Mouse (Mus musculus) intestine, postnatal 0 days (tissue): Measurements from ENCODE around the gene Arl4a. TPM values are rescaled to one million over a fixed set of nuclear protein-coding genes. Genes with fewer than 3 reads are reported as not detected.

Experiments
- ATAC-seq: fragments of 200-750 bp; cut with Nextera tagmentation; 2 replicates; pipeline ENCODE4 v1.8.0; 2017; ENCODE audit warnings: mild to moderate bottlenecking, moderate TSS enrichment, moderate library complexity
- H3K27ac ChIP-seq: fragments of 300-500 bp; sonication (generic); 2 replicates; pipeline ENCODE4 v1.5.1; 2014; ENCODE audit warnings: mild to moderate bottlenecking, low read depth, low read length, moderate library complexity
- H3K27me3 ChIP-seq: fragments of 300-500 bp; sonication (generic); replicated peaks from 2 replicates; pipeline ENCODE4 v1.6.1; 2014; ENCODE audit warnings: low read length, mixed read lengths; ENCODE audit not compliant: control insufficient read depth, insufficient read depth
- H3K36me3 ChIP-seq: fragments of 300-500 bp; sonication (generic); 2 replicates; pipeline ENCODE4 v1.6.1; 2014; ENCODE audit warnings: mild to moderate bottlenecking, moderate library complexity; ENCODE audit not compliant: control insufficient read depth, insufficient read depth
- H3K4me1 ChIP-seq: fragments of 300-500 bp; sonication (generic); replicated peaks from 2 replicates; pipeline ENCODE4 v1.6.1; 2014; ENCODE audit warnings: antibody characterized with exemption, low read length, mixed read lengths; ENCODE audit not compliant: control insufficient read depth, insufficient read depth
- H3K4me2 ChIP-seq: fragments of 300-500 bp; sonication (generic); replicated peaks from 2 replicates; pipeline ENCODE4 v1.6.1; 2014; ENCODE audit warnings: low read depth, mild to moderate bottlenecking, moderate library complexity
- H3K4me3 ChIP-seq: fragments of 300-500 bp; sonication (generic); 2 replicates; pipeline ENCODE4 v1.5.1; 2014; ENCODE audit warnings: low read depth, low read length
- H3K9ac ChIP-seq: fragments of 300-500 bp; sonication (generic); 2 replicates; pipeline ENCODE4 v1.6.1; 2014; ENCODE audit warnings: mild to moderate bottlenecking, low read depth, low read length
- H3K9me3 ChIP-seq: fragments of 300-500 bp; sonication (generic); 2 replicates; pipeline ENCODE4 v1.6.1; 2016; ENCODE audit warnings: mixed run types; ENCODE audit not compliant: control insufficient read depth
- CTCF ChIP-seq: sonication (generic); IDR thresholded peaks from 2 replicates; pipeline ENCODE4 v1.5.1; 2016; ENCODE audit warnings: low read depth, mild to moderate bottlenecking, control low read depth, antibody characterized with exemption, moderate library complexity
- WGBS: fragments of 180-500 bp; shearing (Covaris S2); extraction: QIAGEN DNeasy Blood & Tissue Kit; methylation state at CpG from one replicate; pipeline ENCODE4 v1.1.7; 2014; 5-methylcytosine and 5-hydroxymethylcytosine counted together
- polyA plus RNA-seq: library from polyadenylated mRNA; unstranded; fragments of >200 nt; fragmentation: Nextera tagmentation; extraction: Ambion mirVana; gene quantifications from 2 replicates; pipeline ENCODE4 v1.2.1, GENCODE M21; 2015

Gene Arl4a
- polyA plus RNA-seq, 1 experiment from 2014 or later, result 115 TPM

GRCm38 (mm10) chr12:39989136-39989535, 48.7 kb downstream of the Arl4a start:
- Histone ChIP-seq H3K27me3 (no peaks in the 10 kb centered on the region), H3K36me3 (no peaks in the 10 kb centered on the region), H3K9me3 (no peaks in the 10 kb centered on the region), H3K9ac (no peak overlapping the region), H3K4me1 (no peaks in the 10 kb centered on the region), H3K4me2 (no peak overlapping the region), H3K27ac (no peak overlapping the region), H3K4me3 (no peak overlapping the region)
- no peak for TF ChIP-seq CTCF
- no peak for ATAC-seq
- WGBS, result 92% methylated on average over 4 of the region's 4 CpGs

GRCm38 (mm10) chr12:39987177-39987576, 50.6 kb downstream of the Arl4a start:
- ATAC-seq, result no peak
- Histone ChIP-seq H3K4me2 (no peak overlapping the region), H3K9me3 (no peaks in the 10 kb centered on the region), H3K27ac (no peak overlapping the region), H3K9ac (no peak overlapping the region), H3K4me1 (no peaks in the 10 kb centered on the region), H3K36me3 (no peaks in the 10 kb centered on the region), H3K4me3 (no peak overlapping the region), H3K27me3 (no peaks in the 10 kb centered on the region)
- no peak for TF ChIP-seq CTCF
- WGBS, result 96% methylated on average over 4 of the region's 4 CpGs

GRCm38 (mm10) chr12:39985639-39986038, 52.2 kb downstream of the Arl4a start:
- 96% methylated on average over 7 of the region's 7 CpGs for WGBS
- H3K4me1 ChIP-seq, result no peaks in the 10 kb centered on the region
- no peaks in the 10 kb centered on the region for H3K27me3 ChIP-seq
- H3K27ac ChIP-seq, result no peak overlapping the region
- no peaks in the 10 kb centered on the region for H3K36me3 ChIP-seq
- 0 out of 2 replicates have a peak, but pooled peaks have one; percentile 22 for ATAC-seq
- TF ChIP-seq CTCF, result peak; percentile 50
- no peak overlapping the region for H3K4me2 ChIP-seq
- H3K9ac ChIP-seq, result no peak overlapping the region
- H3K9me3 ChIP-seq, result no peaks in the 10 kb centered on the region
- H3K4me3 ChIP-seq, result no peak overlapping the region

- no peak for TF ChIP-seq CTCF
- H3K4me3 ChIP-seq, result no peak overlapping the region
- H3K27me3 ChIP-seq, result no peaks in the 10 kb centered on the region
- no peaks in the 10 kb centered on the region for H3K4me1 ChIP-seq
- H3K9ac ChIP-seq, result no peak overlapping the region
- no peak for ATAC-seq
- H3K36me3 ChIP-seq, result no peaks in the 10 kb centered on the region
- no peak overlapping the region for H3K4me2 ChIP-seq
- H3K27ac ChIP-seq, result no peak overlapping the region
- WGBS, result 75% methylated on average over 1 of the region's 1 CpGs
- no peaks in the 10 kb centered on the region for H3K9me3 ChIP-seq
These were observed 58.0 kb downstream of the Arl4a start for GRCm38 (mm10) chr12:39979792-39980191.

GRCm38 (mm10) chr12:39979066-39979465, 58.8 kb downstream of the Arl4a start:
- no peak overlapping the region for H3K9ac ChIP-seq
- 92% methylated on average over 5 of the region's 5 CpGs for WGBS
- no peaks in the 10 kb centered on the region for H3K36me3 ChIP-seq
- no peaks in the 10 kb centered on the region for H3K27me3 ChIP-seq
- no peak for TF ChIP-seq CTCF
- no peak overlapping the region for H3K27ac ChIP-seq
- no peaks in the 10 kb centered on the region for H3K9me3 ChIP-seq
- H3K4me2 ChIP-seq, result no peak overlapping the region
- no peaks in the 10 kb centered on the region for H3K4me1 ChIP-seq
- ATAC-seq, result no peak
- H3K4me3 ChIP-seq, result no peak overlapping the region

- WGBS, result 79% methylated on average over 8 of the region's 8 CpGs
These were observed 59.7 kb downstream of the Arl4a start for GRCm38 (mm10) chr12:39977996-39978590.

GRCm38 (mm10) chr12:39976426-39976825, 61.4 kb downstream of the Arl4a start:
- Histone ChIP-seq H3K9me3 (no peaks in the 10 kb centered on the region), H3K4me1 (no peaks in the 10 kb centered on the region), H3K9ac (no peak overlapping the region), H3K4me2 (no peak overlapping the region), H3K4me3 (no peak overlapping the region), H3K36me3 (no peaks in the 10 kb centered on the region), H3K27me3 (no peaks in the 10 kb centered on the region), H3K27ac (no peak overlapping the region)
- WGBS, result 94% methylated on average over 2 of the region's 2 CpGs
- no peak for ATAC-seq
- TF ChIP-seq CTCF, result no peak

More at GRCm38 (mm10) chr12:39977996-39978590, 59.7 kb downstream of the Arl4a start:
- Histone ChIP-seq H3K9me3 (no peaks in the 10 kb centered on the region), H3K4me2 (no peak overlapping the region), H3K9ac (no peak overlapping the region), H3K27me3 (no peaks in the 10 kb centered on the region), H3K27ac (no peak overlapping the region), H3K36me3 (no peaks in the 10 kb centered on the region), H3K4me3 (no peak overlapping the region), H3K4me1 (no peaks in the 10 kb centered on the region)
- TF ChIP-seq CTCF, result no peak
- ATAC-seq, result no peak
